Mouse (Mus musculus) intestine, embryonic 14.5 days (tissue): ENCODE data around the gene Nrros. TPM values are rescaled to one million over a fixed set of nuclear protein-coding genes. Genes with fewer than 3 reads are reported as not detected.
"Not testable (repeated sequence)": the region's sequence is repeated elsewhere in the genome, so short reads cannot be mapped to it uniquely, and the experiment has no call there.

Experiments used
- ATAC-seq: fragments of 200-750 bp; cut with Nextera tagmentation; replicated peaks from 2 replicates; pipeline ENCODE4 v1.8.0; 2017; ENCODE audit warnings: low read depth, moderate number of reproducible peaks, moderate TSS enrichment, moderate library complexity; ENCODE audit not compliant: low FRiP score, low TSS enrichment
- DNase-seq: peaks from one replicate; pipeline ENCODE4 v3.0.0-alpha.2; 2018; ENCODE audit warnings: low spot score
- H3K27ac ChIP-seq: fragments of 300-500 bp; sonication (generic); 2 replicates; pipeline ENCODE4 v1.5.1; 2014; ENCODE audit warnings: low read depth, mild to moderate bottlenecking, control low read depth
- H3K27me3 ChIP-seq: fragments of 300-500 bp; sonication (generic); replicated peaks from 2 replicates; pipeline ENCODE4 v1.6.1; 2014; ENCODE audit warnings: low read length, control low read depth; ENCODE audit not compliant: control insufficient read depth, insufficient read depth
- H3K36me3 ChIP-seq: fragments of 300-500 bp; sonication (generic); 2 replicates; pipeline ENCODE4 v1.6.1; 2014; ENCODE audit warnings: low read length, control low read depth; ENCODE audit not compliant: control insufficient read depth, insufficient read depth
- H3K4me1 ChIP-seq: fragments of 300-500 bp; sonication (generic); replicated peaks from 2 replicates; pipeline ENCODE4 v1.6.1; 2014; ENCODE audit warnings: low read length, control low read depth, mixed read lengths; ENCODE audit not compliant: control insufficient read depth, insufficient read depth
- H3K4me2 ChIP-seq: fragments of 300-500 bp; sonication (generic); 2 replicates; pipeline ENCODE4 v1.6.1; 2014; ENCODE audit warnings: low read length
- H3K4me3 ChIP-seq: fragments of 300-500 bp; sonication (generic); 2 replicates; pipeline ENCODE4 v1.5.1; 2014; ENCODE audit warnings: low read depth, low read length, control low read depth, mixed read lengths
- H3K9ac ChIP-seq: fragments of 300-500 bp; sonication (generic); 2 replicates; pipeline ENCODE4 v1.6.1; 2014; ENCODE audit warnings: mild to moderate bottlenecking, low read length
- H3K9me3 ChIP-seq: fragments of 300-500 bp; sonication (generic); 2 replicates; pipeline ENCODE4 v1.6.1; 2016; ENCODE audit warnings: low read length, control low read depth; ENCODE audit not compliant: control insufficient read depth
- WGBS: fragments of 180-500 bp; shearing (Covaris S2); extraction: QIAGEN DNeasy Blood & Tissue Kit; methylation state at CpG from one replicate; pipeline ENCODE4 v1.1.7; 2014; 5-methylcytosine and 5-hydroxymethylcytosine counted together
- polyA plus RNA-seq: library from polyadenylated mRNA; unstranded; fragments of >200 nt; fragmentation: Nextera tagmentation; extraction: Ambion mirVana; gene quantifications from 2 replicates; pipeline ENCODE4 v1.2.1, GENCODE M21; 2014

Gene Nrros
- polyA plus RNA-seq, 1 experiment from 2014 or later = 15.7 TPM

- DNase-seq (no peak), ATAC-seq (no peak)
- no peak overlapping the region for H3K4me2 ChIP-seq
- no peak overlapping the region for H3K4me3 ChIP-seq
- WGBS = 85% methylated on average over 1 of the region's 1 CpGs
- peaks cover 49% of the 10 kb centered on the region for H3K36me3 ChIP-seq
- H3K9ac ChIP-seq = no peak overlapping the region
- H3K9me3 ChIP-seq = no peaks in the 10 kb centered on the region
- H3K27ac ChIP-seq = no peak overlapping the region
- H3K27me3 ChIP-seq = no peaks in the 10 kb centered on the region
- H3K4me1 ChIP-seq = no peaks in the 10 kb centered on the region
These were observed 59.7 kb downstream of the Nrros start for GRCm38 (mm10) chr16:32105698-32106097.

- WGBS = 90% methylated on average over 13 of the region's 13 CpGs
- no peaks in the 10 kb centered on the region for H3K9me3 ChIP-seq
- H3K27me3 ChIP-seq = no peaks in the 10 kb centered on the region
- ATAC-seq = no peak
- H3K9ac ChIP-seq = no peak overlapping the region
- DNase-seq = no peak
- H3K4me3 ChIP-seq = no peak overlapping the region
- H3K27ac ChIP-seq = no peak overlapping the region
- H3K4me2 ChIP-seq = no peak overlapping the region
- peaks cover 12% of the 10 kb centered on the region for H3K4me1 ChIP-seq
- H3K36me3 ChIP-seq = peaks cover 33% of the 10 kb centered on the region
These were observed 63.1 kb downstream of the Nrros start for GRCm38 (mm10) chr16:32102295-32102694.

- DNase-seq (peak; percentile 93), ATAC-seq (peak; percentile 96)
- Histone ChIP-seq H3K27me3 (no peaks in the 10 kb centered on the region), H3K36me3 (peaks cover 27% of the 10 kb centered on the region), H3K4me3 (peak within 1 kb of the TSS; percentile 72), H3K9me3 (no peaks in the 10 kb centered on the region), H3K4me1 (peaks cover 12% of the 10 kb centered on the region), H3K4me2 (peak within 1 kb of the TSS; percentile 79), H3K9ac (peak within 1 kb of the TSS; percentile 77), H3K27ac (peak within 1 kb of the TSS; percentile 66)
- under 1% methylated on average over 34 of the region's 34 CpGs for WGBS
These were observed 65.7 kb downstream of the Nrros start, which contains the start of the genes Pigx and Cep19 for GRCm38 (mm10) chr16:32099638-32100150. Pigx (minus strand) TSS chr16:32099740. Cep19 (plus strand) TSS chr16:32099800.

GRCm38 (mm10) chr16:32098897-32099637 is 66.3 kb downstream of the Nrros start:
- ATAC-seq = peak; percentile 69
- peaks cover 12% of the 10 kb centered on the region for H3K4me1 ChIP-seq
- H3K4me3 ChIP-seq = peak overlapping the region; percentile 72
- DNase-seq = no peak
- peaks cover 28% of the 10 kb centered on the region for H3K36me3 ChIP-seq
- H3K27me3 ChIP-seq = no peaks in the 10 kb centered on the region
- WGBS = under 1% methylated on average over 39 of the region's 39 CpGs
- H3K27ac ChIP-seq = peak overlapping the region; percentile 66
- peak overlapping the region; percentile 79 for H3K4me2 ChIP-seq
- H3K9me3 ChIP-seq = no peaks in the 10 kb centered on the region
- H3K9ac ChIP-seq = peak overlapping the region; percentile 77

- H3K27ac ChIP-seq, H3K27me3 ChIP-seq, H3K4me3 ChIP-seq, H3K4me2 ChIP-seq, H3K9me3 ChIP-seq, ATAC-seq, H3K9ac ChIP-seq, DNase-seq: not testable (repeated sequence)
- 77% methylated on average over 2 of the region's 2 CpGs for WGBS
- H3K4me1 ChIP-seq = peaks cover 12% of the 10 kb centered on the region
- H3K36me3 ChIP-seq = peaks cover 15% of the 10 kb centered on the region; the same call in 1 of the 2 replicates
These were observed 67.6 kb downstream of the Nrros start for GRCm38 (mm10) chr16:32097757-32098156.

Other genes starting within 250 kb of the Nrros start
- gene Pigz, start 231.7 kb downstream of the Nrros start, polyA plus RNA-seq = 0.57 and 0.66 TPM in 2 replicates
- 111 and 117 TPM in 2 replicates for gene 0610012G03Rik, start 217.1 kb downstream of the Nrros start, polyA plus RNA-seq
- 90.5 and 106 TPM in 2 replicates for gene Ncbp2, start 217.1 kb downstream of the Nrros start, polyA plus RNA-seq
- 9.0 and 10.5 TPM in 2 replicates for gene Senp5, start 162.3 kb downstream of the Nrros start, polyA plus RNA-seq
- gene Pak2, start 86.3 kb downstream of the Nrros start, polyA plus RNA-seq = 41.4 and 42.4 TPM in 2 replicates
- gene Pigx, start 65.9 kb downstream of the Nrros start, polyA plus RNA-seq = 119 and 122 TPM in 2 replicates
- 24.1 and 31.9 TPM in 2 replicates for gene Cep19, start 65.8 kb downstream of the Nrros start, polyA plus RNA-seq
- not detected in 2 replicates for gene Bex6, start 14.2 kb upstream of the Nrros start, polyA plus RNA-seq
- gene Fbxo45, start 81.6 kb upstream of the Nrros start, polyA plus RNA-seq = 9.2 and 10.2 TPM in 2 replicates
- gene Wdr53, start 81.6 kb upstream of the Nrros start, polyA plus RNA-seq = 17.3 and 20.4 TPM in 2 replicates
- gene Smco1, start 105.9 kb upstream of the Nrros start, polyA plus RNA-seq = not detected in 2 replicates
- gene Rnf168, start 111.9 kb upstream of the Nrros start, polyA plus RNA-seq = 25.0 and 26.2 TPM in 2 replicates
- gene Ubxn7, start 166.7 kb upstream of the Nrros start, polyA plus RNA-seq = 18.8 and 20.8 TPM in 2 replicates
- gene Tm4sf19, start 234.9 kb upstream of the Nrros start, polyA plus RNA-seq = not detected in 2 replicates